Mouse (Mus musculus): Measurements from ENCODE around the gene Gpr146.
"Not testable (repeated sequence)": the region's sequence is repeated elsewhere in the genome, so short reads cannot be mapped to it uniquely, and the experiment has no call there.

The Gpr146 gene

DNA sequence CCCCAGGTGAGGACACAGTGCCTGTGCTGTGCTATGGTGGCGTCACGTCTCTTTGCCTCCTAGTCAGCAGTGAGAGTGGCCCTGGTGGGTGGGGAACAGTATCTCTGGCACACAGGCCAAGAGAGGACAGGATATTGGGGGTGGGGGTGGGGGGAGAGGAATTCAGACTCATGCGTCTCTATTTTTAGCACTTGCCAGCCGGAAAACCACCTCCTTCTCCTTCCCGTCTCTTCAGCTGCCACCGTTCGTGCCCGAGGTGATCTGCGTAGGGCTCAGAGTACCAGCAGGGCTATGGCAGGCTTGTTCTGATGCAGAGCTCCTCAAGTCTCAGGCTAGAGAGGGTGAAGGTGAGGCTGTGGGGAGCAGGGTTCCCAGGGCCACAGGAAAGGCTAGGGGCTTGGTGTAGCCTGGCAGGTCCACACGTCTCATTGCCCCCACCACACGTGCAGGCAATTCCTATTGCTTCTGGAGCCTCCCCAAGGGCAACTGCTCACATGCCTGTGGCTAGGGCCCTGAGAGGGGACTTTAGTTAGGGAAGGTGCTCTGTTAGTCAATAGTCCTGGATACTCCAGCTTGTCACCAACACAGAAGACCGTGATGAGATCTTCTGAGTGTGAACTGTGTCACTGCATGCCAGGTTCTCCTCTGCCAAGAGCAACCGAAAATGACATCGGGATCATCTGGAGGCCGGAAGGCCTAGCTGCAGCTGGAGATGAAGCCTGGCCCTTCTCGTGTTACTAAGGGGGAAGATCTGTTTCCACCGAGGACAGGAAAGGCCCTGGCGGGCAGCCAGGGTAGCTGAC, at the start of gene Gpr146:
Gene Gpr146 (plus strand): TSS at position 230 of the 803 bp plus-strand sequence.
- no peak for DNase-seq (ENCODE audit: low read depth, low spot score)

DNA sequence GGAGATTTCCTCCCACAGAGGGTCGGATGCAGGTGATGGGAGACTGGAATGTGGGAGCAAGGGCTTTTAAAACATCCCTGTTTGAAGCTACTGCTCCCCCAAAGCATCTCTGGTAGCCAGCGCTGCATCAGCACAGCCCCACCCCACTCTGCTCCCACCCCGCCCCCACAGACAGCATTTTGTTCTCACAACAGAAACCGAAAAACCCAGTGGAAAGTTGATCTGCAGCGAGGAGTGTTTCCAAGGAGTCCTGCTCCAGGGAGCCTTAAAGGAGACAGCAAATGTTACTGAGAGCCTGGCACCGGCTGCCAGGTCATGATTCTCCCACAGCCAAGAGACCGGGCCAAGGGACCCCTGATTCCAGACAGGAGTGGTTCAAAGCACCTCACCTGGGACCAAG, 46.7 kb upstream of the Gpr146 start:
- DNase-seq (ENCODE audit: low read depth, low spot score), result no peak

DNA sequence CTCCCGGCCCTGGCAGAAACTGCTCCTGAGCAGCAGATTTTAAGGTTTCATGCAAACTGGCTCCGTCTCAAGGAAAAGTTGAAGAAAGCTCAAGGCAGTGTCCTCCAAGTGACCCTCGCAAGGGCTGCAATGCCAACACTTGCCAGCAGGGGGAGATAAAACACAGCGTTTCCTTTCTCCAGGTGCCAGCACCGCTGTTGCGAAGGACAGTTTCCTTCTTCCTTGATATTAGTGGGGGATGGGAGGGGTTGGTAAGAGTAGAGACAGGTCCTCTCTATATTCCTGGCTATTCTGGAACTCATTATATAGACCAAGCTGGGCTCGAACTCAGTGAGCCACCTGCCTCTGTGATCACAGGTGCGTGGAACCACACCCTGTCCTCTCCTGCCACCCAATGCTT, 45.8 kb upstream of the Gpr146 start:
- no peak for DNase-seq (ENCODE audit: low read depth, low spot score)

GRCm38 (mm10) chr5:139332590-139333272, 44.8 kb upstream of the Gpr146 start:
- DNase-seq (ENCODE audit: low read depth, low spot score), result no peak

DNA sequence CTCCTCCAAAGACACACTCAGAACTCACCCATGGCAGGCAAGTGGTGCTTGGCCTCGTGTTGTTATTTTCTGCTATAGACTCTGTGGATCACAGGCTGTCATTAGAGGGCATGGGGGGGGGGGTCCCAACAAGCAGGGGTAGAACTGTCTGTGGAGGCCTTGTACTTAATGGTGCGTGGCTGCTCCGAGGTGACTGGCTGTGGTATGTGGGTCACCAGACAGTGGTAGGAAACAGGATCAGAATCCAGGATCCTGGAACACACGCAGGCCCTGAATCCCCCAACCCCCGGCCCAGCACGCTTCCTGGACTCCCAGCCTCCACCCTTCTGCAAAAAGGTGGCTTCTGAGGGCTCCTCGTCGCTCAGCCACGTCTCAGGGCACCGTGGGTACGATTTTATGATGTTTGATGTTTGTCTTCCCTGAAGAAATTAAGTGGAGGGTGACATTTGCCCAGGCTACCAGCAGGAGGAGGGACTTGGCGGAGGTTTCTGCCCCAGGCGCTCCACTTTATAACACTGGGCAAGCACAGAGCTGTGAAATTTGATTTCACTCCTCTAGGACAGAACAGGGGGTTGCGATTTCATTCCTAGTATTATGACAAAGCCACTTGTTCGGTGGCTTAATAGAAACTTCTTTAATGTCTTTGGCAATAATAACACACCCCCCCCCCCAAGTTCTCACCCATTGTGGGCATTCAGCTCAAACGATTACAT, 44.0 kb upstream of the Gpr146 start:
- no peak for DNase-seq (ENCODE audit: low read depth, low spot score)

DNA sequence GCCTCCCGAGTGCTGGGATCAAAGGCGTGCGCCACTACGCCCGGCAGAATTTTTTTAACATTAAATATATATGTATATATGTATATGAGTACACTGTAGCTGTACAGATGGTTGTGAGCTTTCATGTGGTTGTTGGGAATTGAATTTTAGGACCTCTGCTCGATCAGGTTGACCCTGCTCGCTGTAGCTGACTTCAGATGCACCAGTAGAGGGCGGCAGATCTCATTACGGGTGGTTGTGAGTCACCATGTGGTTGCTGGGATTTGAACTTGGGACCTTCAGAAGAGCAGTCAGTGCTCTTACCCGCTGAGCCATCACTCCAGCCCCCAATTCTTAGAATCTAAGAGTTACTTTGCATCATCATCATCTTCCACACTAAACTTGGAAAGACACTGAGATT, 43.1 kb upstream of the Gpr146 start:
- not testable (repeated sequence) for DNase-seq (ENCODE audit: low read depth, low spot score)

GRCm38 (mm10) chr5:139335634-139336033, 41.9 kb upstream of the Gpr146 start:
- no peak for DNase-seq (ENCODE audit: low read depth, low spot score)

GRCm38 (mm10) chr5:139337826-139338370, 39.6 kb upstream of the Gpr146 start:
- DNase-seq (ENCODE audit: low read depth, low spot score), result no peak

DNA sequence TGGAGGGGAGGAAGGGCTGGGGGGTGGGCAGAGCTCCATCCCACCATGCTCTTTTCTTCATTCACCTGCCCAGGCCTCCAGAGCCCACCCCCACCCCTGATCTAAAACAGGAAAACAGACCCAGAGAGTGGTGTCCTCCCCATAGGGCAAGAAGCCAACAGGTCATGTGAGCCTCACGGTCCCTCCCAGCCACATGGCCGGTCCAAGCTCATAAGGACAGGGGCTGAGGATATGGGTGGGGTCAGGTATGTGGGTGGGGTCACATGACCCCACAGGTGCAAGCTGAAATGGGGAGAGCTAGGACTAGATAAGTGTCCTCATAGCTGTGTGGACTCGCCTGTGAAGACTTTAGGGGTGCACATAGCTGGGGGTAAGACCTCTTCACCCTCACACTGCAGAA, 39.1 kb upstream of the Gpr146 start:
- no peak for DNase-seq (ENCODE audit: low read depth, low spot score)

GRCm38 (mm10) chr5:139338891-139339290, 38.6 kb upstream of the Gpr146 start:
- no peak for DNase-seq (ENCODE audit: low read depth, low spot score)

DNA sequence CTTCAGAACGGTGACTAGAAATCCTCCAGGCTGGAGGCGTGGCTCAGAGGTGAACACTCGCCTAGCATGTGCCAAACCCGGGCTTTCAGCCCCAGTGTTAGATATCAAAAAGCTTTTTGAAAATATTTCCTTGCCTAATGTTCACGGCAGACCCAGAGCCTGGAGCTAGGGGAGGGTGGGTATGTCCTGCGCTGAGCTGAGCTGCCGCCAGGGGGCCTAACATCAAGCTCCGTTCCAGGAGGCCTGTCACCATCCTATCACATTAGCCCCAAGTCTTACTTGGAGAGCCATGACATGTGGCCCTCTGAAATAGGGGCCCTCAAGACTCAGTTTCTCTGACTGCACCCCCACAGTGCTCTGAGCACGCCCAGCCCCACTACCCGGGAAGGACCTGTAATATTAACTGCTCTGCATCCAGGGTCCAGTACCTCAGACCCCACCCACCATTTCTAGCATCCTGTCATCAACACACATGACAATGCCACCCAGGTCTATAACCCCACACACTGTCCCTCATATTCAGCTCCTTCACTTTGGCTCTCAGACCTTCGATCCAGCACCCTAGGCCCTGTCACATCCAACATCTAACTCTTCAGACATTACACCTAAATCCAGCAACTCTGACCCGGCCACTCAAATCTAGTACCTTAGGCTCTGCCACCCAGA, 33.3 kb upstream of the Gpr146 start:
- DNase-seq (ENCODE audit: low read depth, low spot score), result no peak

DNA sequence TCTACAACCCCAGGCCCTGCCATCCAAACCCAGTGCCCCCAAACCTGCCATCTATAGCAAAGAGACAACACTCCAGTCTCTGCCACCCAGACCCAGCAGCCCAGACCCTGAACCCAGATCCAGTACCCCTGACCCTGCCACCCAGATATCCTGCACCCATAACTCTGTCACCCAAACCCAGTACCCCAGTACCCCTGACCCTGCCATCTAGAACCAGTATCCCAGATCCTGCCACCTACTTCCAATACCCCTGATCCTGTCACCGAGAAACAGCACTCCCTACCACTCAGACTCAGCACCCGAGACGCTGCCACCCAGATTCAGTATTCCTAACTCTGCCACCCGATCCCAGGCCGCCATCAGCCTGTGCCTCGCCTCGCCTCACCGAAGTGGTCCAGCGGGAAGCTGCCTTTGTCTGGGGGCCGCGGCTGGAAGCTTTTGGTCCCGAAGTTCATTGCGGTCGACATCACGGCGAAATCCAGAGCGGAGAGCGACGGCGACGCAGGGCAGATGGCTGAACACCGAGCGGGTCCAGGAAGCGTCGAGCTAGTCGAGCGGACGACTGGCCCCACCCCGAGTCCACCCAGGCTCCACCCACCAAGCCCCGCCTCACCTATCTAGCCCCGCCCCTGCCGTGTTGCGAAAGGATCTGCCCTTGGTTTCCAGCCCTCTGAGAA, 32.7 kb upstream of the Gpr146 start:
- DNase-seq (ENCODE audit: low read depth, low spot score), result peak; percentile 79

DNA sequence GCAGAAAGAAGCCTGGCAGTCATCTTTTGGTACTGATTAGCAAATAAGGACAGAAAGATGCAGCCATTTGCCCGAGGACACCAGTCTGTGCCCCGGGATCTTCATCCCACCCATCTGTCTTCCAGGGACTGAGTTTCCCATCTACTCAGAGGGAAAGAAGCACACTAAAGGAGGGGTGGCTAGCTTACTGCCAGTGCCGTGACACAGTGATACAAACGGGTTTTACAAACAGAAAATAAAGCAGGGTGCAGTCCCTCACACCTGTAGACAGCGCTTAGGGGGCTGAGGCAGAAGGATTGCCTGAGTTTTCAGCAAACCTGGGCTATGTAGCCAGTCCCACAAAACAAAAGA, 32.2 kb upstream of the Gpr146 start:
- no peak for DNase-seq (ENCODE audit: low read depth, low spot score)

DNA sequence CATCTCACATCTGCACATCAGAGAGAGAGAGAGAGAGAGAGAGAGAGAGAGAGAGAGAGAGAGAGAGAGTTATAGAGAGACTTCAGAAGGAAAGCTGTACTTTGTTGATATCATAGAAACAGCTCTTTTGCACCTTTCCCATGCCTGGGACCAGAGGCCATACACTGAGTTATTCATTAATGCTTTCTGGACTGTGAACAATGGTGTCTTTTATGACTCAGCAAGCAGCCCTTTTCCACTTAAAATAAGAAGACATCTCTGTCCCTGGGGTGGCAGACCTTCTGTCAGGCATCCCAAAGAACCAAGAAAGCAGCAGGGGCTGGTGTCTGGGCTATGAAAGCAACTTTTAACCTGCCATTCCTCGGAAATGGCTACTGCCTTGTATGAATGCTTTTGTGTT, 30.3 kb upstream of the Gpr146 start:
- no peak for DNase-seq (ENCODE audit: low read depth, low spot score)

- no peak for DNase-seq (ENCODE audit: low read depth, low spot score)
These were observed 27.8 kb upstream of the Gpr146 start for GRCm38 (mm10) chr5:139349713-139350112.

DNA sequence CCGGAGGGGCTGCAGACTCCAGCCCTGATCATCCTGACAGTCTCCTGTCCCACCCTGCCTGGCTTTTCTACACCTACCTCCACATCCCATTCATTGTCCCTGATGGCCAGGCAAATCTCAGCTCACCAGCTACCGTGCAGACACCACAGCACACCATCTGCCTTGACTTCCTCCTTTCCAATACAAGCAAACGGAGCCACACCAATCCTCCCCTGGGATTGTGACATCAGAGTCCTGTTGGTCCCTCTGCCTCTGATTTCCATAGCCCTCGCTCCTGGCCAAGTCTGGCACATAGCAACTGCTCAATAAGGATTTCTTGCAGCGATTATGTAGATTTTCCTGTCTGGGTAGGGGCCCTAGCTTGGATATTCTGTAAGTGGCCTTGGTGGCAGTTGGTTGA, 26.4 kb upstream of the Gpr146 start, which contains the start of gene Cox19:
Gene Cox19 (minus strand): TSS at position 285 of the 400 bp plus-strand sequence.
- DNase-seq (ENCODE audit: low read depth, low spot score), result no peak

DNA sequence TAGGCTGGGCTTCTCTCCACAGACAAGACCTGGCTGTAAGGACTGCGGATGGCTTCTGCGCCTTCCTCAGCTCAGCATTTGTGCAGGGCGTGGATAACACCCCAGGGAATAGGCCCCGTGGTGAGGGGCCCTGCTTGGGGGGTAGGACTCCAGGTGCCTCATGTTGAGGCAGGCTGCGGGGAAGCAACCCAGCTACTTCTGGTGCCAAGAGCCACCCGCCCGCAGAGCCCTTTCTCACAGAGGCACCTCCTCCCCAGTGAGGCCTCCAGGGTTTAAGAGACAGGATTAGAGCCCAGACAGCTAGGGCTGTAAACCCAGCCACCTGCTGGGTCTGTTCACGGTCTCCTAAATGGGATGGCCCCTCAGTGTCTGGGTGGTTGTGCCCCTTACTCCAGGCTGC, 25.9 kb upstream of the Gpr146 start:
- no peak for DNase-seq (ENCODE audit: low read depth, low spot score)

GRCm38 (mm10) chr5:139352317-139352716, 25.2 kb upstream of the Gpr146 start, which contains the start of gene Cyp2w1:
Gene Cyp2w1, plus strand, starts transcription at chr5:139352617.
- no peak for DNase-seq (ENCODE audit: low read depth, low spot score)

DNA sequence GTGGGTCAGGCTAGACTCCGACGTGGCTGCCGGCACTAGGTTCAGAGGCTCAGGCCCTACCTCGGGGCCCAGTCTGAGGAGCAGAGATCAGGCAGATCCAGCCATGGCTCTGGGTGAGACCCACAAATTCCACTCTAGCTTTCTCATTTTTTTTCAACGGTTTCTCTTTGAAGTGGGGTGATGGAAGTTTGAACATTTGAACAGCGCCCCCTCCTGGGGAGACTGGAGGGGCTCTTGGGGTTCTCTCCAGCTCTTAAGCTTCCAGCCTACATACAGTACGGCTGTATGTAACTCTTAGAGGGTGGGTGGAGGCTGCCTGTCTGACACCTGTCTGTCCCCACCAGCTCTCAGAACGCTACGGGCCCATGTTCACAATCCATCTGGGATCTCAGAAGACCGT, 24.0 kb upstream of the Gpr146 start:
- DNase-seq (ENCODE audit: low read depth, low spot score), result no peak

DNA sequence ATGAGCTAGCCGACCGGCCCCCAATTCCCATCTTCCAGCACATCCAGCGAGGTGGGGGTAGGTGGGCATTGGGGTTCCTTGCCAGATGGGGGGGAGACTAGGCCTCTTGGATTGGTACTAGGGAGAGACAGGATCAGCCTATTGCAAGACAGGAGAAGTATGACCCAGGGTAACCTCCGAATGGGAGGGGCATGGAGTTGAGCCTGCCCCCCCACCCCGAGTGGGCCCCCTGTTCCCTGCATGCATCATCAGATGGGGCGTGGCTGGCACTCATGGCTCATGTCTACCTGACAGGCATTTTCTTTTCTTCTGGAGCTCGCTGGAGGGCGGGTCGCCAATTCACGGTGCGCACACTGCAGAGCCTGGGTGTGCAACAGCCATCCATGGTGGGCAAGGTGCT, 23.6 kb upstream of the Gpr146 start:
- DNase-seq (ENCODE audit: low read depth, low spot score), result no peak

DNA sequence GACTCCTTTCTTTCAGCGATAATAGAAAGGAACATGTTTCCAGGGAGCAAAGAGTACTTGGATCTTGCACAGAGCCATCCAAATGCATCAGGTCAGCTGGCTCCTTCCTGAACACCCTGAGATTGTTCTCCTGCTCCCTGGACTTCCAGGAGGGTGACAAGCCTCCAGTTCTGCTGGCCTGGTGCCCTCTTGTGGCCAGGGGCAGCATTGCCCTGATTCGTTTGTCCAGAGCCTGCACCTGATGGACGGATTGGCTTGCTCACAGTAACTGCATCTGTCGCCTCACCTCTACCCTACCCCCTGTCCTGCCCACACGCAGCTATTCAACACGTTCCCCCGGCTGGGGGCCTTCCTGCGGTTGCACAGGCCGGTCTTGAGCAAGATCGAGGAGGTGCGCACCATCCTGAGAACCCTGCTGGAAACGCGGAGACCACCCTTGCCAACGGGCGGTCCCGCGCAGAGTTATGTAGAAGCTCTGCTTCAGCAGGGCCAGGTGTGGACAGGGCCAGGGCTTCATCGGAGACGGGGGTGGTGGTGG, 22.2 kb upstream of the Gpr146 start:
- DNase-seq (ENCODE audit: low read depth, low spot score), result no peak
